Mouse (Mus musculus) CH12.LX (cell line): Measurements from ENCODE around the gene Lhfp.

Source experiments
- CTCF ChIP-seq, 2 experiments: IDR thresholded peaks in 1 of 2; conservative IDR thresholded peaks in 1 of 2; 2 replicates each; pipeline ENCODE4 v1.5.1; 2011 to 2012; ENCODE audit warnings: low read depth in 2 of 2, low read length in 2 of 2, improper control_type of control experiment in 1 of 2, inconsistent platforms in 1 of 2, mild to moderate bottlenecking in 1 of 2, moderate library complexity in 1 of 2
- E2F4 ChIP-seq: IDR thresholded peaks from 2 replicates; pipeline ENCODE4 v1.6.1; 2011; ENCODE audit warnings: low read depth, low read length, improper control_type of control experiment; ENCODE audit not compliant: insufficient replicate concordance
- KAT2A ChIP-seq: IDR thresholded peaks from 2 replicates; pipeline ENCODE4 v1.6.1; 2012; ENCODE audit warnings: low read length, improper control_type of control experiment, inconsistent platforms; ENCODE audit not compliant: insufficient replicate concordance
- POLR2A ChIP-seq: IDR thresholded peaks from 2 replicates; pipeline ENCODE4 v1.6.1; 2011; ENCODE audit warnings: low read depth, mild to moderate bottlenecking, improper control_type of control experiment, low read length
- USF1 ChIP-seq: IDR thresholded peaks from 2 replicates; pipeline ENCODE4 v1.6.1; 2014; ENCODE audit warnings: low read depth, mild to moderate bottlenecking, inconsistent platforms, low read length, improper control_type of control experiment

DNA sequence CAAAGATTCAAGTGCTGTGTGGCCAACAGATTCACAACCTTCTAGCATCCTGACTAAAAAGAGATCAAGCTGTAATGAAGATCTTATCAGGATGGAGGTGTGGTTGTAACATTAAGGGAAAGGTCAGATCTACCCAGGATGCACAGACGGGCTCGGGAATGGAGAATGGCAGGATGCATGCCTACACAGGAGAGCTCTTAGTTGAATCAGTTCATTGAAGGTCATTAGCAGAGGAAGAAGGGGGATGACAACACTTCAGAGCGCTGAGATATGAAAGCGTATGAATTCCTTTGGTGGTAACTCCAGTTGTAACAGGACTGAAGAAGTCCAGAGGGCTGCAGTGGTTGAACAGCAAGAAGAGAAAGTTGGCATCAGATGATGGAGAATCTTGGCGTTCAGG lies 27.1 kb downstream of the Lhfp start:
- TF ChIP-seq CTCF (conservative IDR thresholded peaks at IDR 0.05 in 1 of 2, IDR thresholded peaks at IDR 0.05 in 1 of 2; ENCODE audit: low read depth in 2 of 2, low read length in 2 of 2) (no peak), KAT2A (no peak), E2F4 (no peak), USF1 (no peak), POLR2A (no peak)
